Mouse (Mus musculus) intestine, postnatal 0 days (tissue): Measurements from ENCODE around the gene Ell. TPM values are rescaled to one million over a fixed set of nuclear protein-coding genes. Genes with fewer than 3 reads are reported as not detected.

Source experiments
- ATAC-seq: fragments of 200-750 bp; cut with Nextera tagmentation; 2 replicates; pipeline ENCODE4 v1.8.0; 2017; ENCODE audit warnings: mild to moderate bottlenecking, moderate TSS enrichment, moderate library complexity
- H3K27ac ChIP-seq: fragments of 300-500 bp; sonication (generic); 2 replicates; pipeline ENCODE4 v1.5.1; 2014; ENCODE audit warnings: mild to moderate bottlenecking, low read depth, low read length, moderate library complexity
- H3K27me3 ChIP-seq: fragments of 300-500 bp; sonication (generic); replicated peaks from 2 replicates; pipeline ENCODE4 v1.6.1; 2014; ENCODE audit warnings: low read length, mixed read lengths; ENCODE audit not compliant: control insufficient read depth, insufficient read depth
- H3K36me3 ChIP-seq: fragments of 300-500 bp; sonication (generic); 2 replicates; pipeline ENCODE4 v1.6.1; 2014; ENCODE audit warnings: mild to moderate bottlenecking, moderate library complexity; ENCODE audit not compliant: control insufficient read depth, insufficient read depth
- H3K4me1 ChIP-seq: fragments of 300-500 bp; sonication (generic); replicated peaks from 2 replicates; pipeline ENCODE4 v1.6.1; 2014; ENCODE audit warnings: antibody characterized with exemption, low read length, mixed read lengths; ENCODE audit not compliant: control insufficient read depth, insufficient read depth
- H3K4me2 ChIP-seq: fragments of 300-500 bp; sonication (generic); replicated peaks from 2 replicates; pipeline ENCODE4 v1.6.1; 2014; ENCODE audit warnings: low read depth, mild to moderate bottlenecking, moderate library complexity
- H3K4me3 ChIP-seq: fragments of 300-500 bp; sonication (generic); 2 replicates; pipeline ENCODE4 v1.5.1; 2014; ENCODE audit warnings: low read depth, low read length
- H3K9ac ChIP-seq: fragments of 300-500 bp; sonication (generic); 2 replicates; pipeline ENCODE4 v1.6.1; 2014; ENCODE audit warnings: mild to moderate bottlenecking, low read depth, low read length
- H3K9me3 ChIP-seq: fragments of 300-500 bp; sonication (generic); 2 replicates; pipeline ENCODE4 v1.6.1; 2016; ENCODE audit warnings: mixed run types; ENCODE audit not compliant: control insufficient read depth
- CTCF ChIP-seq: sonication (generic); IDR thresholded peaks from 2 replicates; pipeline ENCODE4 v1.5.1; 2016; ENCODE audit warnings: low read depth, mild to moderate bottlenecking, control low read depth, antibody characterized with exemption, moderate library complexity
- WGBS: fragments of 180-500 bp; shearing (Covaris S2); extraction: QIAGEN DNeasy Blood & Tissue Kit; methylation state at CpG from one replicate; pipeline ENCODE4 v1.1.7; 2014; 5-methylcytosine and 5-hydroxymethylcytosine counted together
- polyA plus RNA-seq: library from polyadenylated mRNA; unstranded; fragments of >200 nt; fragmentation: Nextera tagmentation; extraction: Ambion mirVana; gene quantifications from 2 replicates; pipeline ENCODE4 v1.2.1, GENCODE M21; 2015

Ell gene
- polyA plus RNA-seq, 1 experiment from 2014 or later, result 13.0 TPM

GRCm38 (mm10) chr8:70560096-70560495 lies 20.8 kb downstream of the Ell start:
- Histone ChIP-seq H3K4me1 (peaks cover 19% of the 10 kb centered on the region; the same call in 1 of the 2 replicates), H3K27me3 (no peaks in the 10 kb centered on the region), H3K4me3 (no peak overlapping the region), H3K4me2 (no peak overlapping the region), H3K27ac (no peak overlapping the region), H3K9me3 (no peaks in the 10 kb centered on the region), H3K36me3 (no peaks in the 10 kb centered on the region; the same call in 1 of the 2 replicates), H3K9ac (no peak overlapping the region)
- ATAC-seq, result 0 out of 2 replicates have a peak, but pooled peaks have one; percentile 36
- peak; percentile 65 for TF ChIP-seq CTCF
- WGBS, result 79% methylated on average over 2 of the region's 2 CpGs

GRCm38 (mm10) chr8:70560564-70560963 lies 21.3 kb downstream of the Ell start:
- no peak for ATAC-seq
- Histone ChIP-seq H3K4me3 (no peak overlapping the region), H3K9me3 (no peaks in the 10 kb centered on the region), H3K4me1 (peaks cover 16% of the 10 kb centered on the region; the same call in 1 of the 2 replicates), H3K27me3 (no peaks in the 10 kb centered on the region), H3K27ac (no peak overlapping the region), H3K4me2 (no peak overlapping the region), H3K36me3 (no peaks in the 10 kb centered on the region; the same call in 1 of the 2 replicates), H3K9ac (no peak overlapping the region)
- 71% methylated on average over 3 of the region's 3 CpGs for WGBS
- no peak for TF ChIP-seq CTCF

GRCm38 (mm10) chr8:70561357-70561756 lies 22.1 kb downstream of the Ell start:
- Histone ChIP-seq H3K27ac (no peak overlapping the region), H3K36me3 (no peaks in the 10 kb centered on the region), H3K9me3 (no peaks in the 10 kb centered on the region), H3K9ac (no peak overlapping the region), H3K4me2 (no peak overlapping the region), H3K27me3 (no peaks in the 10 kb centered on the region), H3K4me1 (peaks cover 16% of the 10 kb centered on the region; the same call in 1 of the 2 replicates), H3K4me3 (no peak overlapping the region)
- 53% methylated on average over 4 of the region's 4 CpGs for WGBS
- no peak for ATAC-seq
- no peak for TF ChIP-seq CTCF

GRCm38 (mm10) chr8:70561809-70562535 lies 22.7 kb downstream of the Ell start:
- TF ChIP-seq CTCF, result no peak
- Histone ChIP-seq H3K9ac (no peak overlapping the region), H3K4me2 (no peak overlapping the region), H3K9me3 (no peaks in the 10 kb centered on the region), H3K27ac (no peak overlapping the region), H3K27me3 (no peaks in the 10 kb centered on the region), H3K36me3 (peaks cover 4% of the 10 kb centered on the region; the same call in 1 of the 2 replicates), H3K4me3 (no peak overlapping the region), H3K4me1 (peaks cover 16% of the 10 kb centered on the region; the same call in 1 of the 2 replicates)
- WGBS, result 58% methylated on average over 7 of the region's 7 CpGs
- no peak for ATAC-seq

- Histone ChIP-seq H3K4me3 (no peak overlapping the region), H3K4me1 (peaks cover 16% of the 10 kb centered on the region; the same call in 1 of the 2 replicates), H3K27ac (no peak overlapping the region), H3K9ac (no peak overlapping the region), H3K4me2 (no peak overlapping the region), H3K9me3 (no peaks in the 10 kb centered on the region), H3K36me3 (peaks cover 5% of the 10 kb centered on the region; the same call in 1 of the 2 replicates), H3K27me3 (no peaks in the 10 kb centered on the region)
- no peak for ATAC-seq
- WGBS, result 58% methylated on average over 3 of the region's 3 CpGs
- TF ChIP-seq CTCF, result no peak
Observed at GRCm38 (mm10) chr8:70562802-70563201, 23.5 kb downstream of the Ell start.

- Histone ChIP-seq H3K4me2 (no peak overlapping the region), H3K27ac (no peak overlapping the region), H3K9ac (no peak overlapping the region), H3K9me3 (no peaks in the 10 kb centered on the region), H3K4me1 (peaks cover 16% of the 10 kb centered on the region; the same call in 1 of the 2 replicates), H3K4me3 (no peak overlapping the region), H3K36me3 (peaks cover 5% of the 10 kb centered on the region; the same call in 1 of the 2 replicates), H3K27me3 (no peaks in the 10 kb centered on the region)
- no peak for ATAC-seq
- TF ChIP-seq CTCF, result no peak
- whole genome bisulfite sequencing, result 82% methylated on average over 6 of the region's 6 CpGs
Observed at GRCm38 (mm10) chr8:70563763-70564387, 24.6 kb downstream of the Ell start.
